7 mouse cellular contexts compared by ENCODE assay signal in genomic region chr4:33923151-33923760, GRCm38 (mm10). TPM values are rescaled to one million over a fixed set of nuclear protein-coding genes. Genes with fewer than 3 reads are reported as not detected.
DNase-seq lines count a peak whose midpoint lies in the region; ATAC-seq and TF ChIP-seq lines count a peak whose summit lies in the region.

No protein-coding gene starts in this region.

- no peak for ATAC-seq in liver, embryonic 11.5 days (replicated peaks; ENCODE audit: low FRiP score)
- ATAC-seq in forebrain, embryonic 16.5 days, result peak; percentile 3; the same call in 1 of the 2 replicates
- no peak for ATAC-seq in liver, embryonic 14.5 days (ENCODE audit: insufficient read depth)
- no peak for ATAC-seq in stomach, embryonic 16.5 days (ENCODE audit: insufficient read depth, low FRiP score)

- no peak for TF ChIP-seq CTCF in liver, embryonic 14.5 days (IDR thresholded peaks at IDR 0.05; ENCODE audit: low read depth)

- peak overlapping the region; percentile 80 for H3K4me2 ChIP-seq in liver, embryonic 11.5 days
- peak overlapping the region; percentile 68 for H3K4me2 ChIP-seq in forebrain, embryonic 16.5 days (ENCODE audit: low read length)
- H3K4me2 ChIP-seq in liver, embryonic 14.5 days (ENCODE audit: low read depth), result peak overlapping the region; percentile 57
- H3K4me2 ChIP-seq in stomach, embryonic 16.5 days (ENCODE audit: low read depth, low read length), result peak overlapping the region; percentile 98

- no peaks in the 10 kb centered on the region for H3K4me1 ChIP-seq in liver, embryonic 11.5 days (replicated peaks; ENCODE audit: control insufficient read depth, insufficient read depth, low read length)
- H3K4me1 ChIP-seq in forebrain, embryonic 16.5 days (replicated peaks; ENCODE audit: control insufficient read depth, insufficient read depth, low read length), result peaks cover 9% of the 10 kb centered on the region; the same call in 1 of the 2 replicates
- H3K4me1 ChIP-seq in liver, embryonic 14.5 days (replicated peaks; ENCODE audit: control insufficient read depth in 2 of 2, insufficient read depth in 2 of 2, low read length in 1 of 2), result no peaks in the 10 kb centered on the region
- H3K4me1 ChIP-seq in stomach, embryonic 16.5 days (ENCODE audit: control insufficient read depth, insufficient read depth, low read length), result no peaks in the 10 kb centered on the region

- no peaks in the 10 kb centered on the region for H3K36me3 ChIP-seq in liver, embryonic 11.5 days (ENCODE audit: control insufficient read depth, insufficient read depth, low read length)
- H3K36me3 ChIP-seq in forebrain, embryonic 16.5 days (ENCODE audit: control insufficient read depth, insufficient read depth), result no peaks in the 10 kb centered on the region
- no peaks in the 10 kb centered on the region for H3K36me3 ChIP-seq in liver, embryonic 14.5 days (replicated peaks; ENCODE audit: control insufficient read depth, insufficient read depth, low read depth)
- H3K36me3 ChIP-seq in stomach, embryonic 16.5 days (ENCODE audit: control insufficient read depth, insufficient read depth, low read length), result no peaks in the 10 kb centered on the region

- H3K27me3 ChIP-seq in liver, embryonic 11.5 days (replicated peaks; ENCODE audit: control insufficient read depth, insufficient read depth, low read length), result peaks cover 48% of the 10 kb centered on the region
- no peaks in the 10 kb centered on the region; the same call in 1 of the 2 replicates for H3K27me3 ChIP-seq in forebrain, embryonic 16.5 days (replicated peaks; ENCODE audit: control insufficient read depth, insufficient read depth, low read length)
- H3K27me3 ChIP-seq in liver, embryonic 14.5 days (ENCODE audit: control insufficient read depth, insufficient read depth, low read length), result peaks cover 38% of the 10 kb centered on the region
- peaks cover 18% of the 10 kb centered on the region for H3K27me3 ChIP-seq in stomach, embryonic 16.5 days (ENCODE audit: control insufficient read depth, insufficient read depth, low read length)

- TF ChIP-seq EP300 in liver, embryonic 14.5 days (IDR thresholded peaks at IDR 0.05; ENCODE audit: low read depth), result no peak

- no peak overlapping the region for H3K27ac ChIP-seq in liver, embryonic 11.5 days (ENCODE audit: low read depth, low read length)
- H3K27ac ChIP-seq in forebrain, embryonic 16.5 days (ENCODE audit: low read length), result peak overlapping the region; percentile 97
- no peak overlapping the region for H3K27ac ChIP-seq in liver, embryonic 14.5 days
- H3K27ac ChIP-seq in stomach, embryonic 16.5 days (ENCODE audit: low read length), result no peak overlapping the region

- peak overlapping the region; percentile 55 for H3K4me3 ChIP-seq in liver, embryonic 11.5 days (ENCODE audit: low read depth, low read length)
- peak overlapping the region; percentile 84 for H3K4me3 ChIP-seq in forebrain, embryonic 16.5 days (replicated peaks; ENCODE audit: low read length)
- H3K4me3 ChIP-seq in liver, embryonic 14.5 days (ENCODE audit: insufficient read depth in 1 of 2, low read depth in 2 of 2, low read length in 2 of 2), result no peak overlapping the region; a peak in 1 of 4 replicates
- H3K4me3 ChIP-seq in stomach, embryonic 16.5 days (replicated peaks; ENCODE audit: low read length), result peak overlapping the region; percentile 56

- 5% methylated on average over 19 of the region's 19 CpGs for WGBS in liver, embryonic 11.5 days
- 2% methylated on average over 19 of the region's 19 CpGs for WGBS in forebrain, embryonic 16.5 days
- 6% methylated on average over 19 of the region's 19 CpGs for WGBS in liver, embryonic 14.5 days (ENCODE audit: insufficient replicate concordance)
- WGBS in stomach, embryonic 16.5 days, result 8% methylated on average over 19 of the region's 19 CpGs

- no peak overlapping the region for H3K9ac ChIP-seq in liver, embryonic 11.5 days (ENCODE audit: low read depth, low read length)
- H3K9ac ChIP-seq in forebrain, embryonic 16.5 days (replicated peaks; ENCODE audit: low read depth, low read length), result peak overlapping the region; percentile 98
- no peak overlapping the region for H3K9ac ChIP-seq in liver, embryonic 14.5 days (replicated peaks)
- H3K9ac ChIP-seq in stomach, embryonic 16.5 days (ENCODE audit: low read length), result peak overlapping the region; percentile 75

- no peaks in the 10 kb centered on the region for H3K9me3 ChIP-seq in liver, embryonic 11.5 days (ENCODE audit: control insufficient read depth, low read length)
- H3K9me3 ChIP-seq in forebrain, embryonic 16.5 days (ENCODE audit: control insufficient read depth, low read length), result no peaks in the 10 kb centered on the region
- H3K9me3 ChIP-seq in liver, embryonic 14.5 days (ENCODE audit: control insufficient read depth, low read length), result no peaks in the 10 kb centered on the region
- no peaks in the 10 kb centered on the region for H3K9me3 ChIP-seq in stomach, embryonic 16.5 days (replicated peaks; ENCODE audit: control insufficient read depth, low read length)

- peak; percentile 41 for DNase-seq in liver, embryonic 11.5 days (ENCODE audit: low spot score)
- no peak for DNase-seq in liver
- DNase-seq in cerebellum, adult 8-10 months, result peak; percentile 74
- DNase-seq in liver, embryonic 14.5 days (ENCODE audit: low read depth in 3 of 3, low spot score in 3 of 3), result no peak
- no peak for DNase-seq in gastrocnemius, postnatal 10 days

RNA-seq across cellular contexts. Expression of gene Cnr1, which starts 1.1 kb away (rescaled TPM):
- polyA plus RNA-seq in liver, embryonic 11.5 days (2014; fragmentation: Nextera tagmentation; extraction: Ambion mirVana), result 0.57 and 0.62 TPM in 2 replicates
- 86.8 and 103 TPM in 2 replicates for polyA plus RNA-seq in forebrain, embryonic 16.5 days (2015; fragmentation: Nextera tagmentation; extraction: Ambion mirVana)
- 0.06 and 0.17 TPM in 2 replicates for polyA plus RNA-seq in liver, embryonic 14.5 days (2012; rRNA removed)
- 0.04 and 0.10 TPM in 2 replicates for polyA plus RNA-seq in liver, embryonic 14.5 days (2014; fragmentation: Nextera tagmentation; extraction: Ambion mirVana)
- 2.2 and 2.9 TPM in 2 replicates for polyA plus RNA-seq in stomach, embryonic 16.5 days (2015; fragmentation: Nextera tagmentation; extraction: Ambion mirVana)
- total RNA-seq in gastrocnemius, postnatal 10 days (2021), result 1 to 10 TPM; 4.3 TPM

Comparison
In these comparisons a context has a peak if more than half of its experiments do, and no peak if none do; other contexts are left out.
1. DNase-seq: peak in liver, embryonic 11.5 days (single experiment) and cerebellum, adult 8-10 months (single experiment); none in liver (single experiment), liver, embryonic 14.5 days (0 of 3) and gastrocnemius, postnatal 10 days (single experiment).
2. H3K4me3 ChIP-seq: peak in liver, embryonic 11.5 days (single experiment), forebrain, embryonic 16.5 days (single experiment) and stomach, embryonic 16.5 days (single experiment); none in liver, embryonic 14.5 days (0 of 2).
3. H3K9ac ChIP-seq: peak in forebrain, embryonic 16.5 days (single experiment) and stomach, embryonic 16.5 days (single experiment); none in liver, embryonic 11.5 days (single experiment) and liver, embryonic 14.5 days (single experiment).
4. RNA of gene Cnr1, which starts 1.1 kb away (polyA plus RNA-seq): 86.8 to 103 TPM in forebrain, embryonic 16.5 days; 2.2 to 2.9 TPM in stomach, embryonic 16.5 days, 0.57 to 0.62 TPM in liver, embryonic 11.5 days and 0.04 to 0.17 TPM in liver, embryonic 14.5 days; every median in the first group is over 10 times any median in the second.
5. Peak in every context shown above with its lines, with median percentiles within 50 percentile points of each other: H3K4me2 ChIP-seq.